Mouse (Mus musculus) liver, embryonic 18 days (tissue): ENCODE results near the gene Usp9y. TPM values are rescaled to one million over a fixed set of nuclear protein-coding genes. Genes with fewer than 3 reads are reported as not detected.

Experiments used
- polyA plus RNA-seq: library from polyadenylated mRNA; depleted of rRNA; stranded (reverse); fragments of >200 nt; gene quantifications from 2 replicates; pipeline ENCODE4 v1.2.3, GENCODE M21; 2012; rRNA removed

Gene Usp9y
- polyA plus RNA-seq = not detected in 2 replicates

DNA sequence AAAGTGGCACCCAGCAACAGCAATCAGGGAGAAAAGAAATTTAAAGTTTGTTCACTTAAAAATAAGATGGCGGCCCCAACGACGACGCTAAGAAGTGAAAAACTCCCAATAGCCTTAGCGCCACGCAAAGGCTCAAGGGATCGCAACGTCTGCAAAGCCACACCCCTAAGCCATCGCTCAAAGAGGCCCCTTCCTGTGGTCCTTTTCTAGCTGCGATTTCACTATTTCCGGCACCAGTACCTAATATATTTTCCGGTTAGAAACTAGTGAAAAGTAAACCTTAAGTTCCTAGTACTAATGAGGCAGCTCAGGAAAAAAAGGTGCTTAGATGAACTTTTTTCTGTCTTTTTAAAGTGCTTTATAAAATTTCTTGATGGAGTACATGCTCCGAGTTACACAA, at the start of gene Usp9y:
Gene Usp9y, minus strand, starts transcription at position 101 of the 400 bp plus-strand sequence.

DNA sequence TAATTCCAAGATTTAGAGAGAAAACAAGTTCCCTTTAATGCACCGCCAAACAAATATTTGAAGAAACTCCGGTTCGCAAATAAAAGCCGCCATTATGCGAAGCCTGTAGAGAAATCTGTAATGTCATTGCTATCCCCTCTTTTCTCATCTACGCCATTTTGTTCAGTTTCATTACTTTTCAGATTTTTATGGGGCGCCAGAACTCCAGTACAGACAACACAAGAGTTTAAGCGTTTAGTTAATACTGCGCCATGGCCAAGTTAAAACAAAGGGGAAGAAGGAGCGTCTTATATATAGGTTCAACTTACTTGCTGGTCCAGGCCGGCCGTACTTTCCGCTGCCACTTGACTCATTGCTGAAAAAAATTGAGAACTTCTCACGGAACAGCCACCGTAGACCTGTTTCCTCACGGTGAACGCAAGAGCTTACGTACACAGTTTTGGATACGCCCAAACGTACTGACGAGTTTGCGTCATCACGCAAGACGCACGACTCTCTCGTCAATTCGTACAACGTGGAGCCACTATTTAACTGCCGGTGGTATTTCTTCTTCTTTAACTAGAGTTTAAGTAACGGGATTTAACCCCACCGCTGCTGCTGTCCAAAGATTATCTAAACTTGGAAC, 173.3 kb downstream of the Usp9y start, which contains the start of gene Ddx3y:
Gene Ddx3y, minus strand, starts transcription at position 459 of the 625 bp plus-strand sequence.

Other genes starting within 250 kb of the Usp9y start
- gene Uty, start 214.0 kb downstream of the Usp9y start, polyA plus RNA-seq = 0.01 and 4.8 TPM in 2 replicates
- 15.0 TPM in 1 of 2 replicates, not detected in the other for gene Ddx3y, start 173.2 kb downstream of the Usp9y start, polyA plus RNA-seq